Mouse (Mus musculus): Measurements from ENCODE around the gene Atp6v1f. TPM values are rescaled to one million over a fixed set of nuclear protein-coding genes. Genes with fewer than 3 reads are reported as not detected.

Gene Atp6v1f
- polyA plus RNA-seq, 1 experiment: 275 TPM

DNA sequence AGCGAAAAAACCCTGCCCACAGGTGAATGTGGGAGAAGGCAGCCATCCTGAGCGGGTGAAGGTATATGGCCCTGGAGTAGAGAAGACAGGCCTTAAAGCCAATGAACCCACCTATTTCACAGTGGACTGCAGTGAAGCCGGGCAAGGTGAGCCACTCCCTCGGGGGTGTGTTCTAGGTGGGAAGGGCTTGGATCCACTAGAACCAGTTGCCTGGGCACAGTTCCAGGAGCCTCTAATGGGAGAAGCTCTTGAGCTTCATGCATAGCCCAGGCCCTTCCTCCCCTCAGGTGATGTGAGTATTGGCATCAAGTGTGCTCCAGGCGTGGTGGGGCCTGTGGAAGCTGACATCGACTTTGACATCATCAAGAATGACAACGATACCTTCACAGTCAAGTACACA, 22.2 kb upstream of the Atp6v1f start:
- WGBS: 77% methylated on average over 7 of the region's 7 CpGs
- peak; percentile 16 for DNase-seq
- no peaks in the 10 kb centered on the region for H3K4me1 ChIP-seq (ENCODE audit: control insufficient read depth, insufficient read depth, low read length)
- H3K4me3 ChIP-seq (replicated peaks; ENCODE audit: extremely low read depth, low read depth, low read length): no peak overlapping the region
- no peak for TF ChIP-seq CTCF (IDR thresholded peaks at IDR 0.05; ENCODE audit: insufficient read depth, low read length)
- no peak for TF ChIP-seq POLR2A (IDR thresholded peaks at IDR 0.05; ENCODE audit: borderline replicate concordance, extremely low read depth, low read depth, low read length)

DNA sequence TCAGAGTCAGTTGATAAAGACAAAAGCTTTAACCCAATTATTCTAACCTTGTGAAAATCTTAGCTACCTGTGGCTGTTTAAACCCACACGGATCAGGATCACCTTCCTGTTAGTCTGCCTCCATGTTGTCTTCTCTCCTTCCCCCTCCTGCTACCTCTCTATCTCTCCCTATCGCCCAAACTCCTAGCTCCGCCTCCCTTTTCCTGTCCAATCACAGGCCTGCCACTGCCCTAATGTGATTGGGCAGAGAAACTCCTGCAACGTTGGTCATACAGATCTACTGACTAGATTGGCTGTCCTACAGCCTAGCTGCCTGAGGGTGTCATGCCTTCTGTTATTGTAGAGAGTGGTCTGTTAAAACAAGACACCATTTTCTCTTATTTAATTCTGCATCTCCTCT, 17.7 kb upstream of the Atp6v1f start:
- H3K4me3 ChIP-seq (replicated peaks; ENCODE audit: extremely low read depth, low read depth, low read length): no peak overlapping the region
- no peak for DNase-seq
- WGBS: 31% methylated on average over 4 of the region's 4 CpGs
- no peak for TF ChIP-seq POLR2A (IDR thresholded peaks at IDR 0.05; ENCODE audit: borderline replicate concordance, extremely low read depth, low read depth, low read length)
- TF ChIP-seq CTCF (IDR thresholded peaks at IDR 0.05; ENCODE audit: insufficient read depth, low read length): no peak
- no peaks in the 10 kb centered on the region for H3K4me1 ChIP-seq (ENCODE audit: control insufficient read depth, insufficient read depth, low read length)

DNA sequence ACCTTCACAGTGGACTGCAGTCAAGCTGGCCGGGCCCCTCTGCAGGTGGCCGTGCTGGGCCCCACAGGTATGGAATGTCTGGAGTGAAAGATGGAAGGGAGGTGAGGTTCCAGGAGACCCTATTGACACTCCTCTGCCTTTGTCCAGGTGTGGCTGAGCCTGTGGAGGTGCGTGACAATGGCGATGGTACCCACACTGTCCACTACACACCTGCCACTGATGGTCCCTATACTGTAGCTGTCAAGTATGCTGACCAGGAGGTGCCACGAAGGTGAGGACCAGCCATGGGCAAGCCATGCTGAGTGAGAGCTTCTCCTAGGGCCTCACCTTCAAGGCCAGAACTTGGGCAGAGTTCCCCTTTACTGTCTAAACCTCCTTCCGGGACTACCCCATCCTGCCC, 16.9 kb upstream of the Atp6v1f start:
- H3K4me3 ChIP-seq (replicated peaks; ENCODE audit: extremely low read depth, low read depth, low read length): no peak overlapping the region
- DNase-seq: no peak
- no peaks in the 10 kb centered on the region for H3K4me1 ChIP-seq (ENCODE audit: control insufficient read depth, insufficient read depth, low read length)
- TF ChIP-seq CTCF (IDR thresholded peaks at IDR 0.05; ENCODE audit: insufficient read depth, low read length): no peak
- TF ChIP-seq POLR2A (IDR thresholded peaks at IDR 0.05; ENCODE audit: borderline replicate concordance, extremely low read depth, low read depth, low read length): no peak
- 90% methylated on average over 6 of the region's 6 CpGs for WGBS

DNA sequence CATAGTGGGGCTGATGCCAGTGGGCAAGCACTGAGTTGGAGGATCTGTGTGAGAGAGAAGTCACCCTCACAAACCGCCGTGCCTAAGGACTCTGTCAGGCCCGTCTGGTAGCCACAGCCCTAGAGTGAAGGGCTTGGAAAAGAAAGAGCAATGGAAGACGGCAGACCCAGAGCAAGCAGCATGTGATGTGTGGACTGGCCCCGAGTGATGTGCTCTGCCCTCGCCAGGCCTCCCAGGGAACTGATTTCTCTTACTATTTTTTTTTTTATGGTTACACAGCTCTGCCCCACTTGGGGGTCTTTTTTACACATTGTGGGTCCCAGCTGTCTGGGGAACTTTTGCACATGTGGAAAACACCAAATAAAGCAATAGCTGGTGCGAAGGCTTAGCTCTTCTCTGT, 6.0 kb upstream of the Atp6v1f start:
- WGBS: 59% methylated on average over 7 of the region's 7 CpGs
- no peak for DNase-seq
- TF ChIP-seq POLR2A (IDR thresholded peaks at IDR 0.05; ENCODE audit: borderline replicate concordance, extremely low read depth, low read depth, low read length): no peak
- TF ChIP-seq CTCF (IDR thresholded peaks at IDR 0.05; ENCODE audit: insufficient read depth, low read length): no peak
- Histone ChIP-seq H3K4me3 (replicated peaks; ENCODE audit: extremely low read depth, low read depth, low read length) (no peak overlapping the region), H3K4me1 (ENCODE audit: control insufficient read depth, insufficient read depth, low read length) (no peaks in the 10 kb centered on the region)

DNA sequence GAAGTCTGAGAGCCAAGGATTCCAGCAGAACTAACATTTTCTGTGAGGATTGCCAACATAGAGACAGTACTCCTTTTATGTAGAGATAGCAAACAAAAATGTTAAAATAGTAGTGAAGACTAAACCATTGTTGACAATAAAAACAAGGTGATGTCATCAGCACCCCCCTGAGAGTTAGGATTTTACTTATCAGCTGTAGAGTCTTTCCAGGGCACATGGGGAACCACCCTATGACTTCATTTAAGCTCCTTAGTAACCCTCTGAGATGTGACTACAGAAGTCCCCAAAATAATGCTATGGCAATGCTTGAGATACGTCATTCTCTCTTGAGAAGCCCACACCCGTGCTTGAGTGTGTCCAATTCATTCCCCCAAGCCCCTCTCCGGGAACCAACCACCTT, 4.1 kb upstream of the Atp6v1f start:
- DNase-seq: no peak
- WGBS: 65% methylated on average over 3 of the region's 3 CpGs
- H3K4me3 ChIP-seq (replicated peaks; ENCODE audit: extremely low read depth, low read depth, low read length): no peak overlapping the region
- TF ChIP-seq CTCF (IDR thresholded peaks at IDR 0.05; ENCODE audit: insufficient read depth, low read length) (no peak), POLR2A (IDR thresholded peaks at IDR 0.05; ENCODE audit: borderline replicate concordance, extremely low read depth, low read depth, low read length) (no peak)
- no peaks in the 10 kb centered on the region for H3K4me1 ChIP-seq (ENCODE audit: control insufficient read depth, insufficient read depth, low read length)

DNA sequence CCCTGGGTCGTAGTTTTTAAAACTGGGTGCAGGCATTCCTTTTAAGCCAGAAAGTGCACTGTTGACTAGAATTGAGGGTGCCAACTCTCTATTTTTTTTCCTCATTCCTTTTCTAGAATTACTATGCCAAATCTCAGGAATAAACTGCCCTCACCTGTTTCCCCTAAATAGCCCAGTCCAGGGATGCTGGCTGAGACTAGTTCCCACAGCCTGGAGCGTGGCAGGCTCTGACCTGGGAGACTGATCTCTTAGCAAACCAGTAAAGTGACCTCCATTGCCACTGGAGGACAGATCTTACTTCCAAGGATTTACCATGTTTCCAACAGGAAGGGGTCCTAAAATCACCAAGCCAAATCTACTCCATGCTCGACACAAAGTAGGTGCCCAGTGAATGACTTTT, 1.3 kb downstream of the Atp6v1f start:
- no peak for DNase-seq
- H3K4me3 ChIP-seq (replicated peaks; ENCODE audit: extremely low read depth, low read depth, low read length): no peak overlapping the region
- H3K4me1 ChIP-seq (ENCODE audit: control insufficient read depth, insufficient read depth, low read length): no peaks in the 10 kb centered on the region; the same call in 1 of the 2 replicates
- 86% methylated on average over 3 of the region's 3 CpGs for WGBS
- TF ChIP-seq CTCF (IDR thresholded peaks at IDR 0.05; ENCODE audit: insufficient read depth, low read length): no peak
- TF ChIP-seq POLR2A (IDR thresholded peaks at IDR 0.05; ENCODE audit: borderline replicate concordance, extremely low read depth, low read depth, low read length): no peak

DNA sequence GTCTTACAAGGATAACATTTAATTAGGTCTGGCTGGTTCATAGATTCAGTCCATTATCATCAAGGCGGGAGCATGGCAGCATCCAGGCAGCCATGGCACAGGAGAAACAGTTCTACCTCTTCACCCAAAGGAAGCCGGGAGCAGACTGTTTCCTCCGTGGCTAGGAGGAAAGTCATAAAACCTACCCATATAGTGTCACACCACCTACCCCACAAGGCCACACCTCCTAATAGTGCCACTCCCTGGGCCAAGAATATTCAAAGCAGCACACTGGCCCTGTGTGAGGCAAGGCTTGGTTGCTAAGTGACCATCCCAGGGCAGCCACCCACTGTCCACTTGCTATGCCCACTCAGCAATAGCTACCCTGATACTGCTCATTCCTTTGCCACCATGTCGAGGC, 3.6 kb downstream of the Atp6v1f start, which contains the start of gene Atp6v1fnb:
Gene Atp6v1fnb (plus strand): TSS at position 301 of the 400 bp plus-strand sequence.
- Histone ChIP-seq H3K4me1 (ENCODE audit: control insufficient read depth, insufficient read depth, low read length) (peaks cover 3% of the 10 kb centered on the region; the same call in 1 of the 2 replicates), H3K4me3 (replicated peaks; ENCODE audit: extremely low read depth, low read depth, low read length) (no peak within 1 kb of the TSS)
- no peak for DNase-seq
- 88% methylated on average over 4 of the region's 4 CpGs for WGBS
- TF ChIP-seq CTCF (IDR thresholded peaks at IDR 0.05; ENCODE audit: insufficient read depth, low read length) (no peak), POLR2A (IDR thresholded peaks at IDR 0.05; ENCODE audit: borderline replicate concordance, extremely low read depth, low read depth, low read length) (no peak)

DNA sequence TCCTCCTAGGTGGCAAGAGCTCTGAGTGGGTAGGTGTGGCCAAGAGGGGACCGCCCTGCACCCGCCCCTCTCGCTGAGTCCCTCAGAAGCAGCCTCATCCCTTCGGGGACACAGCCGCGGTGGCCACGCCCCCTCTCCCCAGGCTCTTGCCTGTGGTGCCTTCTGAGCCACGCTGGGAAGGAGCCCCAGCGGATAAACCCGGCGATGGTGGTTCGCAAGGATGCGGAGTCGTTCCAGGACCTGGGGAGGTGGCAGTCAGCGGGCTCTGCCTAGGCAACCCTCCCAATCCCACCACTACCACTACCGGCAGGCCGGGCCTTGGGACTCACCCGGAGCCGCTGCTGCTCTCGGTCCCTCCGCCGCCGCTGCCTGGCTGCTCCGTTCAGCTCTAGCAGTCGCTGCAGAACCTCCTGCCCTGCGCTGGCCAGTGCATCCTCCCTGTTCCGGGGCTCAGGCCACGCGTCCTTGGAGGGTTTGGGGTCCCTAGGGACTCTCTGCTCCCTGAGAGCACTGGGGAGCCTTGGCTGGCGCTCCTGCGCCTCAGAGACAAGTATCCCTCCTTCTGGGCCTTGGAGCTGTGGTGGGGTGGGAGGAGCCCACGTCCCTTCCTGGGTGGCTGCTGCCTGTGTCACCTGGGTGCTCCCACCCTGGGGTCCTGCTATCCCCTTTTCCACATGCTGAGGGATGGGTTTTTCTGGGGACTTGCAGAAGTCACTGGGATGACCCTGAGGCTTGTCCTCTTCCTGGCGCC, 6.6 kb downstream of the Atp6v1f start:
- WGBS: 7% methylated on average over 33 of the region's 33 CpGs
- DNase-seq: peak; percentile 64
- peak overlapping the region; percentile 17 for H3K4me3 ChIP-seq (replicated peaks; ENCODE audit: extremely low read depth, low read depth, low read length)
- no peak for TF ChIP-seq POLR2A (IDR thresholded peaks at IDR 0.05; ENCODE audit: borderline replicate concordance, extremely low read depth, low read depth, low read length)
- no peak for TF ChIP-seq CTCF (IDR thresholded peaks at IDR 0.05; ENCODE audit: insufficient read depth, low read length)
- H3K4me1 ChIP-seq (ENCODE audit: control insufficient read depth, insufficient read depth, low read length): 0 out of 2 replicates have a peak, but pooled peaks cover 3% of the 10 kb centered on the region

DNA sequence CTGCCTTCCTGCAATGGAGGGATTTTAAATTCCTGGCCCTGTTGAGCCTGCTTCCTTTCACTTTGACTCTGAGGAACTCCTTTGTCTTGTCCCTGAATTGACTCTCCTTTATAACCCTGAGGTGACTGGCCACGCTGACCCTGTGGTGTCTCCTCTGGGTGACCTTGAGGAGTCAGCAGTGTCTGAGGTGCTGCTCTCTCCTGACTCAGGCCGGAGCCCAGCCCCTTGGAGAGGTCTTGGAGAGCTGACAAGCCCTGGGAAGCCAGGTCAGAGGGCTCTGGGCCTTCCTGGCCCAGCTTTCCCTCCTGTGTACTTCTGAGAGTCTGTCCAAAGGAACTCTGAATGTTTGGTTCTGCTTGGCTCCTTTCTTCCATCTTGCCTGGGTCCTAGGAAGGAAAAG, 7.2 kb downstream of the Atp6v1f start:
- Histone ChIP-seq H3K4me1 (ENCODE audit: control insufficient read depth, insufficient read depth, low read length) (0 out of 2 replicates have a peak, but pooled peaks cover 3% of the 10 kb centered on the region), H3K4me3 (replicated peaks; ENCODE audit: extremely low read depth, low read depth, low read length) (no peak overlapping the region)
- WGBS: 67% methylated on average over 2 of the region's 2 CpGs
- TF ChIP-seq CTCF (IDR thresholded peaks at IDR 0.05; ENCODE audit: insufficient read depth, low read length) (no peak), POLR2A (IDR thresholded peaks at IDR 0.05; ENCODE audit: borderline replicate concordance, extremely low read depth, low read depth, low read length) (no peak)
- DNase-seq: no peak

DNA sequence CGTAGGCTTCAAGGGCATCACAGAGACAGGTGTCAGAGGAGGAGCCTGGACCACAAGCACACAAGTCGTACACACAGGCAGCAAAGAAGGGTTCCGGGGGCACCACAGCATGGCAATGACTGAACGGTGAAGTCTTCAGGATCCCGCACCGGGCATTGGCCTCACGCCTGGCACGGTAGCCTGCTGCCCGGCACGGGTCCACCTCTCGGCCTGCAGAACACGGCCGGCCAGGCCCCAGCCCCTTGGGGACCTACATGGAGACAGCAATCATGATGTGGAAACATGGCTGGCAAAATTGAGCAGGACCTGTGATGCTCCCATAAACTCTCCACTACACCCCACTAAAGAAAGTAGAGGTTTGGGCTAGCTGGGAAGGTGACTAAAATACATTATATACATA, 15.2 kb downstream of the Atp6v1f start:
- WGBS: 95% methylated on average over 13 of the region's 13 CpGs
- Histone ChIP-seq H3K4me3 (replicated peaks; ENCODE audit: extremely low read depth, low read depth, low read length) (no peak overlapping the region), H3K4me1 (ENCODE audit: control insufficient read depth, insufficient read depth, low read length) (peaks cover 2% of the 10 kb centered on the region; the same call in 1 of the 2 replicates)
- TF ChIP-seq CTCF (IDR thresholded peaks at IDR 0.05; ENCODE audit: insufficient read depth, low read length): no peak
- DNase-seq: no peak
